Mouse (Mus musculus) CH12.LX (cell line): ENCODE results near the gene Adamts15. TPM values are rescaled to one million over a fixed set of nuclear protein-coding genes. Genes with fewer than 3 reads are reported as not detected.

Experiments
- DNase-seq: peaks from one replicate; pipeline ENCODE4 v3.0.0-alpha.2; 2013; ENCODE audit errors: extremely low read depth
- H3K27ac ChIP-seq: 2 replicates; pipeline ENCODE4 v1.5.1; 2012; ENCODE audit warnings: low read depth, mild to moderate bottlenecking, control low read depth, moderate library complexity; ENCODE audit not compliant: insufficient read depth
- H3K27me3 ChIP-seq: replicated peaks from 2 replicates; pipeline ENCODE3; 2012; ENCODE audit warnings: inconsistent platforms
- H3K36me3 ChIP-seq, 2 experiments: replicated peaks in 1 of 2; 2 replicates each; pipeline versions ENCODE3 to v1.6.1; 2012; ENCODE audit warnings: inconsistent platforms in 1 of 2, low read length in 1 of 2, mild to moderate bottlenecking in 1 of 2, mixed read lengths in 1 of 2, moderate library complexity in 1 of 2; ENCODE audit not compliant: control insufficient read depth in 1 of 2, insufficient read depth in 1 of 2
- H3K4me1 ChIP-seq, 2 experiments: 2 replicates each; pipeline ENCODE4 v1.6.1; 2012; ENCODE audit warnings: inconsistent platforms in 1 of 2, moderate library complexity in 1 of 2; ENCODE audit not compliant: insufficient read depth in 2 of 2, control insufficient read depth in 1 of 2
- H3K4me2 ChIP-seq: 2 replicates; pipeline ENCODE4 v1.6.1; 2012; ENCODE audit warnings: low read depth, mild to moderate bottlenecking, control low read depth; ENCODE audit not compliant: poor library complexity, insufficient read depth, severe bottlenecking
- H3K4me3 ChIP-seq, 3 experiments: fragments of 150-350 bp in 1 of 3; sonication (generic) in 1 of 3; replicated peaks in 1 of 3; 2 replicates each; pipeline versions ENCODE3 to v1.5.1; 2011 to 2012; ENCODE audit warnings: low read depth in 2 of 3, low read length in 2 of 3, mild to moderate bottlenecking in 2 of 3, moderate library complexity in 2 of 3, control low read depth in 1 of 3, improper control_type of control experiment in 1 of 3, inconsistent platforms in 1 of 3, mixed read lengths in 1 of 3; ENCODE audit not compliant: poor library complexity in 1 of 3
- H3K79me2 ChIP-seq: replicated peaks from 2 replicates; pipeline ENCODE4 v1.6.1; 2012; ENCODE audit warnings: mild to moderate bottlenecking, moderate library complexity; ENCODE audit not compliant: control insufficient read depth, poor library complexity, insufficient read depth, severe bottlenecking; ENCODE audit errors: extremely low read depth
- H3K9ac ChIP-seq: 2 replicates; pipeline ENCODE4 v1.6.1; 2012; ENCODE audit warnings: low read depth, mild to moderate bottlenecking, control low read depth, moderate library complexity; ENCODE audit not compliant: insufficient read depth
- H3K9me3 ChIP-seq: replicated peaks from 2 replicates; pipeline ENCODE3; 2012; ENCODE audit warnings: low read length, inconsistent platforms, mixed read lengths
- BHLHE40 ChIP-seq: IDR thresholded peaks from 2 replicates; pipeline ENCODE4 v1.6.1; 2011; ENCODE audit warnings: mild to moderate bottlenecking, low read depth, low read length, improper control_type of control experiment
- CHD1 ChIP-seq: IDR thresholded peaks from 2 replicates; pipeline ENCODE4 v1.6.1; 2012; ENCODE audit warnings: low read depth, low read length, improper control_type of control experiment, inconsistent platforms
- CHD2 ChIP-seq: IDR thresholded peaks from 2 replicates; pipeline ENCODE4 v1.6.1; 2011; ENCODE audit warnings: low read length, improper control_type of control experiment
- ELF1 ChIP-seq: IDR thresholded peaks from 2 replicates; pipeline ENCODE4 v1.6.1; 2014; ENCODE audit warnings: low read depth, mild to moderate bottlenecking, inconsistent platforms, low read length, improper control_type of control experiment
- ETS1 ChIP-seq: conservative IDR thresholded peaks from 2 replicates; pipeline ENCODE4 v1.6.1; 2012; ENCODE audit warnings: low read depth, mild to moderate bottlenecking, inconsistent platforms, low read length, improper control_type of control experiment, moderate library complexity
- JUND ChIP-seq: conservative IDR thresholded peaks from 2 replicates; pipeline ENCODE4 v1.6.1; 2011; ENCODE audit warnings: low read depth, low read length, improper control_type of control experiment
- KAT2A ChIP-seq: IDR thresholded peaks from 2 replicates; pipeline ENCODE4 v1.6.1; 2012; ENCODE audit warnings: low read length, improper control_type of control experiment, inconsistent platforms; ENCODE audit not compliant: insufficient replicate concordance
- MAFK ChIP-seq: IDR thresholded peaks from 2 replicates; pipeline ENCODE4 v1.6.1; 2011; ENCODE audit warnings: low read length, improper control_type of control experiment; ENCODE audit not compliant: insufficient replicate concordance
- MAZ ChIP-seq: IDR thresholded peaks from 2 replicates; pipeline ENCODE4 v1.6.1; 2012; ENCODE audit warnings: low read depth, mild to moderate bottlenecking, inconsistent platforms, low read length, improper control_type of control experiment, moderate library complexity
- MEF2A ChIP-seq: IDR thresholded peaks from 2 replicates; pipeline ENCODE4 v1.6.1; 2014; ENCODE audit warnings: low read depth, mild to moderate bottlenecking, inconsistent platforms, low read length, improper control_type of control experiment, borderline replicate concordance
- POLR2AphosphoS2 ChIP-seq: IDR thresholded peaks from 2 replicates; pipeline ENCODE4 v1.6.1; 2011; ENCODE audit warnings: low read depth, low read length, improper control_type of control experiment
- RCOR1 ChIP-seq: conservative IDR thresholded peaks from 2 replicates; pipeline ENCODE4 v1.6.1; 2012; ENCODE audit warnings: low read depth, mild to moderate bottlenecking, inconsistent platforms, low read length, improper control_type of control experiment
- SIN3A ChIP-seq: IDR thresholded peaks from 2 replicates; pipeline ENCODE4 v1.6.1; 2012; ENCODE audit warnings: low read length, improper control_type of control experiment, inconsistent platforms
- TCF12 ChIP-seq: IDR thresholded peaks from 2 replicates; pipeline ENCODE4 v1.6.1; 2014; ENCODE audit warnings: low read depth, mild to moderate bottlenecking, inconsistent platforms, low read length, improper control_type of control experiment
- ZC3H11A ChIP-seq: IDR thresholded peaks from 2 replicates; pipeline ENCODE4 v1.6.1; 2012; ENCODE audit warnings: low read depth, mild to moderate bottlenecking, inconsistent platforms, low read length, improper control_type of control experiment
- ZMIZ1 ChIP-seq: IDR thresholded peaks from 2 replicates; pipeline ENCODE4 v1.6.1; 2012; ENCODE audit warnings: low read depth, mild to moderate bottlenecking, inconsistent platforms, low read length, improper control_type of control experiment
- dilution Hi-C: fragments of 300-500 bp; cut with MboI; formaldehyde crosslinking; loops from 2 replicates; pipeline ENCODE4 v1.14.3; 2020; ENCODE audit warnings: low sequenced_read_pairs; ENCODE audit not compliant: extremely low pct_unique_long_range_greater_than_20kb, extremely low pct_ligation_motif_present
- in situ Hi-C: fragments of 300-500 bp; cut with MboI; formaldehyde crosslinking; loops from 3 replicates; pipeline ENCODE4 v1.14.3; 2019; ENCODE audit warnings: low sequenced_read_pairs, low pct_ligation_motif_present, low pct_unique_long_range_greater_than_20kb, mixed read lengths
- polyA plus RNA-seq: library from polyadenylated mRNA; unstranded; fragments of >175 nt; gene quantifications from 2 replicates; pipeline ENCODE4 v1.2.1, GENCODE M21; 2012; ENCODE audit warnings: low read depth; ENCODE audit not compliant: insufficient read length
- total RNA-seq, 2 experiments: library from RNA; depleted of rRNA; stranded (reverse); fragments of 300-350 nt in 1 of 2; fragments of >200 nt in 1 of 2; gene quantifications; 2 replicates each; pipeline ENCODE4 v1.2.3; 2012 to 2014

Gene Adamts15
- total and polyA plus RNA-seq, 3 experiments = not detected

DNA sequence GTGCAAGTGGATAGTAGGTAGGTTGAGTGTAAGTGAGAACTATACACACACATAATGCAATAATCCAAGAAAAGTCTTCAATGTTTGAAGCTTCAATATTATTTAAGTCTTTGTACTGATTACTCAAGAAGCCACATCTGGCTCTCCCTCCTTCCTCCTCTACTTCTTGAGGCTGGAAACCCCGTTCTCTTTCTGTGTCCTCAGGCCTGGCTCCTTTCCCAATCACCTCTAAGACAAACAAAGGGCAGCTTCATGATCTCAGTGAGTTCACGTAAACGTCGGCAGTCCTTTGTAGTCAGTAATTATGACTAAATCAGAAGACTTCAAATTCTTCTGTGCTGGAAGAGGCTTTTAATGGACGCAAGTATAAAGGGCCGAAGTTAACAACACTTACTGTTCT lies 12.6 kb upstream of the Adamts15 start:
- no peaks in the 10 kb centered on the region for H3K4me1 ChIP-seq
- in situ Hi-C loops (no loop called here), dilution Hi-C loops (no loop called here)
- H3K27ac ChIP-seq = no peak overlapping the region
- H3K27me3 ChIP-seq = no peaks in the 10 kb centered on the region
- DNase-seq = no peak
- no peaks in the 10 kb centered on the region for H3K36me3 ChIP-seq
- TF ChIP-seq SIN3A = no peak
- no peak for TF ChIP-seq ELF1
- no peak for TF ChIP-seq KAT2A
- no peak for TF ChIP-seq ZMIZ1
- no peak for TF ChIP-seq POLR2AphosphoS2
- no peak for TF ChIP-seq TCF12
- TF ChIP-seq MAFK = no peak
- TF ChIP-seq CHD2 = no peak
- H3K9ac ChIP-seq = no peak overlapping the region
- H3K9me3 ChIP-seq = no peaks in the 10 kb centered on the region
- no peak overlapping the region for H3K4me3 ChIP-seq
- no peak overlapping the region for H3K4me2 ChIP-seq
- no peaks in the 10 kb centered on the region for H3K79me2 ChIP-seq

DNA sequence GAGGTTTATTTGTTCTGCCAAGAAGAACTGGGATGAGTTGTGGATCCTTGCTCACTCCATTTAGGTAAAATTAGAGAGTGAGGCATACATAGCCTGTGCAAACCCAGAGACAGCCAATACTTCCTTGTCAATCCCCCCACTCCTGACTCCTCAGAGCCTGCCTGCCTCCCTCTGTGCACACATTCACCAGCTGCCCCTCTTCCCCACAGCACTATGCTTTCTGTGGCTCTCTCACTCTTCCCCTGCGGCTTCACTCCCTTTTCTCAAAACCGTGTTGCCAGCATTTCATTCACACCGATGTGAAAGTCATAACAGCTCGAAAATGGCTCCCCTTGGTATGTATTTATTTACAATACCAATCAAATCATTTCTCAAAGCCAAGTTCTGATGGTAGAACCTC lies 10.1 kb upstream of the Adamts15 start:
- Histone ChIP-seq H3K79me2 (no peaks in the 10 kb centered on the region), H3K4me2 (no peak overlapping the region), H3K36me3 (no peaks in the 10 kb centered on the region), H3K27me3 (no peaks in the 10 kb centered on the region), H3K27ac (no peak overlapping the region), H3K4me3 (no peak overlapping the region), H3K9me3 (no peaks in the 10 kb centered on the region), H3K4me1 (no peaks in the 10 kb centered on the region), H3K9ac (no peak overlapping the region)
- no peak for DNase-seq
- in situ Hi-C loops = no loop called here
- TF ChIP-seq ZC3H11A (no peak), BHLHE40 (no peak), CHD1 (no peak), RCOR1 (no peak), MAZ (no peak), JUND (no peak), MEF2A (no peak), ETS1 (no peak)
- dilution Hi-C loops = no loop called here
